Mouse (Mus musculus) activated CD4-positive, CD25-positive, alpha-beta regulatory T cell, adult 4 months (primary cell): ENCODE measurements at regions not wholly inside any gene's neighbourhood (a gene's known extent, or its start where the extent isn't known, plus 50 kb on each side); places are given as distances from the start of the nearest gene placed in this dataset.
A peak's percentile ranks its signal among the peaks of the same experiment; 100 is the strongest.

ENCODE experiments used
- ATAC-seq: one replicate; pipeline ENCODE4 v1.8.0; 2017

DNA sequence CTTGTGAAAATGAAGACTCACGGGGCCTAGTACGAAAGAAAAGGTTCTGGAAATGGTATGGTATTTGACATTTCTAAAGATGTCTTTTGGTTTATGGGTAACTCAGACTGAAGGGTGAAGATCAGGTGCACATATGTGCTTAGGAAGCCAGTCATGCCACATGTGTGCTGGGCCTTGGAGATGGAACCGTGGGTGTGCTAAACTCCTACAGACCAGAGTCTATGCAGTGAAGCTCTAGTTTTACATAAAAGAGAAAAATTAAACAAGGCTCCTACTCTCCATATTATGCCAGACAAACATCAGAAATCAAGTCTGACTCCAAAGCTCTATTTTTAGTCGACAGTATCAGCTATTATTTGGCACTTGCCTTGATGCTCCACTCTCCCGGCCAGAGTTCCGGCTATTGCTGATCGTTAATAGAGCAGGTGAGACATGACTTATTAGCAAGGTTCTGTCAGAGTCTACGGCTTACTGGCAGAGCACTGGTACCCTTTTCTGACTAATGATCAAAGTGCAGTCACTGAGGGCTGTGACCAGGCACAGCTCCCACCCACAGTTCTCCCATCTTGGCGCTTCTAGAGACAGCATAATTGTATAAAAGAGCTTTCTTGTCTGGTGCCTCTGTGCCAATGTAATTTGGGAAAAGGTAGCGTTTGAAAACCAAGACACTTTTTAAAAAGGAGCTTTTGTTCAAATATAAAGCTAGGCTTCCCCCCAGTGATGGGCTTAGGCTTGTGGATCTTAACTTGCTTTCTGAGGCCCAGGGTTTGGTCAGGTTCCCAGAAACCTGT is 119.2 kb upstream of the Ccdc122 start:
- no peak for ATAC-seq

- ATAC-seq, result no peak
Observed at GRCm38 (mm10) chr14:76913850-76914249, 122.7 kb upstream of the Ccdc122 start.

DNA sequence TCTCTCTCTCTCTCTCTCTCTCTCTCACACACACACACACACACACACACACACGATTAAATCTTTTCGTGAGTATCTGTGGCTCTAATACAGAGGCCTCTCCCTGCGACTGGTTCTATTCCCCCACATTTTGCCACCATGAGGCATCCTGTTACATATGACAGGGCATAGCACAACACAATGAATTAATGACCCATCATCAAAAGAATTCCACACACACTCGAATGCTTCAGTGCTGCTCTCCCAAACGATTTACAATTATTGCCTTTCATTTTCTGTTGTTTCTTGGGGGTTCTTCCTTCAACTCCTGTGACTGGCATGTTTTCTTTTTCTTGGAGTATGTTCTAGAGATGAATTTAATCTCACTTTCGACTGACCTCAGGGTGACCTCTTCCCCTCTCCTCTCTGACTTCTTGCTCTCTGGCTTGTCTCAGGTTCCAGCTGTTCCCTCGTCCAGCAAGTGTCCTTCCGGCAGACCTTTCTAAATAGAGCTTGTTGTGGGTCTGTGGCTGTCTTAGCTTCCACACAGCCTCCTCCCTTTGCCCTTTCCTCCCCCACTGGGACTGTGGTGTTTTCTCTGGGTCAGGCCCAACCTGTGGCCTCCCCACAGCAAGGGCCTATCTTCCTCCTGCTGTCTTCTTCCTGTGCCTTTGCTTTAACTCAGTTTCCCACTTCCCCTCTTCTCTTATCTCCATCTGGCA is 124.1 kb upstream of the Ccdc122 start:
- ATAC-seq, result no peak

DNA sequence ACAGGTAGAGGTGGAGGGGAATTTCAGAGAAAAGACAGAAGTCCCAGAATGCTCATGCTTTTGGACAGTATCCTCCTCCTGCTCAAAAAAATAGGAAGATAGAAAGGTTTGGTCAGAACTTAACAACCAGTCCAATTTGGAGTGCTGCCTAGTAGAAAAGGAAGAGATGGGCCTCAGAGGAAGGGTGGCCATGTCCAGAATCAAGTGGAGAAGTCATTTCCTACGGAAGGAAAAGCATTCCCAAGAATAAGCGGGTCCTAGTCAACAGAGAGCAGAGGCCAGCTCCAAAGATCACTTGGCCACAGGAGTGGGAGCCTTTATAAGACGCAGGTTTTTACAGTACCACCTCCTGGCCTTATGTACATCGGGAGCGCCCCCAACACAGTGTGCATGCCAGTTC is 125.3 kb upstream of the Ccdc122 start:
- no peak for ATAC-seq

DNA sequence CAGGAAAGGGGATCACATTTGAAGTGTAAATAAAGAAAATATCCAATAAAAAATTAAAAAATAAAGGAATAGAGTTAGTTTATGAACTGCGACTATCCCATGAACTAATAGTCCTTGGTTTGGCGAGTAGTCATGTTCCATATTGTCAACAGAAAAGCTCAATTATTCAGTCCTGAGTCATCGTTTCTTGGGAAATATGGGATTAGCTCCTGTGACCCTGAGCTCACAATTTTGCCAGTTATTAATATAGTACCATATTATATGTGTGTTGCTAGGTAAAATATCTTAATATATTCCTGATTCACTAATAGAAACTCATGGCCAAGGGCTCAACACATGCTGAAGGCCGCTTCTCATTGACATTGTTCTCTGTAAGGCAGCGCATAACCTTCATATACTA is 126.4 kb upstream of the Ccdc122 start:
- ATAC-seq, result no peak

DNA sequence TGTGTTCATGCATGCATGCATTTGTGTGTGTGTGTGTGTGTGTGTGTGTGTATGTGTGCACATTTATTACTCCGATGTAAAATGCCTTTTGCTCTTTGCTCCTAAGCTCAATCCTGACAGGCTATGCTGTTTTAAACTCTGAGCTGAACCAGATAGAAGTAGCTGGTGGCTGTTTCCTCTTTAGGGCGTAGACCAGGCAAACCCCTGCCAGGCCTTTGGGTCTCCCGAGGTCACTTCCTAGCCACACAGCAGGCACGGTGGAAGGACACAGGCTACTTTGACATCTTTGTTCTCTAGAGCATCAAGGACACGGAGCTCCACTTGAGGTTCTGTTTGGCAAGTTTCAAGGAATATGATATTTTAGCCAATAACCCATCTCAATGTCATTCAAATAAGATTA is 128.6 kb upstream of the Ccdc122 start:
- no peak for ATAC-seq

DNA sequence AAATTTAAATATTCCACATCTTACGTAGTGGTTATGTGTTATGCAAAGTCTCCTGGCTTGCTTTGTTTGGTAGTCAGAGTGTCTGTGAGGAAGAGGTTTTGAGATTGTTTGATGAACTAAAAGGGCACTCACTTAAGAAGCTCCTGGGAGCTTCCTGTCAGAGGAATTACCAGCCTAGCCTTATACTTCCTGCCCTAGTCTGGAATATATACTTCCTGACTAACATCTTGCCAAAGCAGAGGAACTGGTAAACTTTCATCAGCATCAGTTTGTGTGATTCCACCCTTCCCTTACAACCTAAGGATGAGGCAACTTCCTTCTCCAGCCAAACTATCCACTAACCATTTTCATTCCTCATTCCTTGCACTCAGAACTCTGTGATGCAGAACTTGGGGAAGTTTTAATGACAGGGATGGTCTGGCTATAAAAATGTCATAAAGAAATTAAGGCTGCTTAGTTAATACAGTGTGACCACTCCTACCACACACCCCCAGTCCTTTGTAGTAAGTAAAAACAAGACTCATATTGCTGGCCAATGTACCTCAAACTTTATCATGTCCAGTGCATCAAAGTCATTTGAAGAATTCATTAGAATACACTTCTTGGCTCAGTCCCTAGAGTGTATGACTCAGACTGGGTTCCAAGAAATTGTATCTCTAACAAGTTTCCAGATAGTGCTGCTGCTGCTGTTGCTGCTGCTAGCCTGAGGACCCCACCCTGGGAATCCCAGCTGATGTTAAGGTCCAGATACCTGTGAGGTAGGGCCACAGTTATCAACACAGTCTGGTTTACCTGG is 133.4 kb upstream of the Ccdc122 start:
- no peak for ATAC-seq

DNA sequence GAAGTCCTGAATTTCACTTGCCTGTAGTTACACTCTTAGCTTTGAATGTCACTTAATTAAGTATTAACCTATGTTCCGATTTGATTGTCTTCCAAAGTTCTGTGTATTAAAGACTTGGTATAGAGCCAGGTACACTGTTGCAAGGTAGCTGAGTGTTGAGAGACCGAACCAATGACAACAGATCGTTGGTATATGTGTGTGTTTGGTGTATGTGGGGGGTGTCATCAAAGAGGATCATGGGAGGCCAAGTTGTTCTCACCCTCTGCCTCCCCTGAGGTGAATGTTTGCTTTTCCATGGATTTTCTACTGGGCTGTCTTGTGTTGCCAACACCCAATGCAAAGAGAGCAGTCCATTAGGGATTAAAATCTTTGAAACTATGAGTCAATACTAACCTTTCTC is 135.1 kb upstream of the Ccdc122 start:
- no peak for ATAC-seq

DNA sequence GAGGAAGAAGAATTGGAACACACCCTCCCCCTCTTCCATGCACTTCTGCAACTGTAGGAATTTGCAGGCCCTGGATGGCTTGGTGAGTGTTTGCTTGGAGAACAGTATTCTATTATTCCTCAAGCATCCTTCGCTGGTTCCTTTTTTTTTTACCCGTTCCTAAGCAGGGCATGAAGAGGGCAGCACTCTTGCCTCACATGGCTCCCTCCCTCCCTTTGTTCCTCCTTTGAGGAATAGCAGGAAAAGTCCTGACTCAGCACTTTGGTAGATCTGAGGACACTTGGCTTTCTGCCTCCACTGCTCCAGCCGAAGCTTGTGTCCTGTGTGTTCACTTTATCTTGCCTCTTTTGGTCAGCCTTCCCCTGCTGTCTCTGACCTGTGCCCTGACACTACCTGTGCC is 137.2 kb upstream of the Ccdc122 start:
- ATAC-seq, result no peak

- ATAC-seq, result no peak
Observed at GRCm38 (mm10) chr14:76887708-76888107, 148.9 kb upstream of the Ccdc122 start.

DNA sequence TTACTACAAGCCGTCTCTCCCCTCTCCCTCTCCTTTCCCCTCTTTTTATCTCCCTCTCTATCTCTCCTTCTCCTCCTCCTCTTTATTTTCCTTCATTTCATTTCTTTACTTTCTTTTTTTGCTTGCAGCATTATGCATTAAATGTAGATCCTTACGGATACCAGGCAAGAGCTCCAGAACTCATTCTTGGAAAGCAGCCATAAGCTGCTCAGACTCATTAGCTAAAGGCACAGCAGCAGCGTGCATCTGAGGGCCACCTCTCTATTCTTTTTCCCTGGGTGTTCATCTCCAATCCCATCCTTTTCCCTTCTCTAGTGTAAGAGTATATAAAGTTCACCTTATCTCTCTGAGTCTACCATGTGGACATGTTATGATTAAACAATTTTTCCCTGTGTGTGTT is 149.4 kb upstream of the Ccdc122 start:
- ATAC-seq, result no peak

DNA sequence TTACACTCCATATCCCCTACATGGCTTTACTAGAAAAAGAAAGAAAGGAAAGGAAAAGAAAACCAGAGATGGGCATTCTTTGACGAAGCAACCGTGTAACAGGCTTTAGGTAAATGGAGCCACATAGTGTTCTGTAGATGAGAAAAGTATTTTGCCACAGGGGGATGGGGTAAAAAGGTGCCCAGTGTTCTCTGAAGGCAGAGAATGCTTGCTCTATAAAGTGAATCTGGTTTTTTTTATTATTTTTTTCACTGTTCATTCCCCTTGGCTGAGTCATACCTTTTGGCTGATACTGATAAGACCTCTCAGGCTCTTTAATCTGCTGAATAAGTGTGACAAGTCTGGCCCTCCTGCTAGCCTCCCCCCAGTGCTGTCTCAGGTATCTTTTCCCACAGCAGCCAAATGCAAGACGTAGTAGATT is 153.3 kb upstream of the Ccdc122 start:
- ATAC-seq, result no peak

GRCm38 (mm10) chr14:76882711-76883171 is 153.8 kb upstream of the Ccdc122 start:
- ATAC-seq, result no peak

DNA sequence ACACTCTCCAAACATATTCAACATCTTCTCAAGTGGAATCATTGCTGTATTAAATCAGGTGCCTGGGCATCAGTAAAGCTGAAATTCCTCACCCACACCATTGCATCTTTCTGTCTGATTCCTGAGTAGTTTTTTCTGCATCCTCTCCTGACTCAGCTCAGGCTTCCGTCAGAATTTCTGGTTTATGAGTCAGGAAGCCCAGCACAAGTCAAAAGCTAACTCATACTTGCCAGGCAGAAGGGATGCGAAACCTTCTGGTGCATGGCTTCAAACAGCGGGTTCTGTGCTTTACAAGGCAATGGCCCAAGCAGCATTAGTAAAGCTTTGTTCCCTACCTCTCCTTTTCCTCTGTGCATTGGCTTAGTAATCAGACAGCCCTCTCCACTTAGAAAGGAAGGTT is 155.7 kb upstream of the Ccdc122 start:
- no peak for ATAC-seq

DNA sequence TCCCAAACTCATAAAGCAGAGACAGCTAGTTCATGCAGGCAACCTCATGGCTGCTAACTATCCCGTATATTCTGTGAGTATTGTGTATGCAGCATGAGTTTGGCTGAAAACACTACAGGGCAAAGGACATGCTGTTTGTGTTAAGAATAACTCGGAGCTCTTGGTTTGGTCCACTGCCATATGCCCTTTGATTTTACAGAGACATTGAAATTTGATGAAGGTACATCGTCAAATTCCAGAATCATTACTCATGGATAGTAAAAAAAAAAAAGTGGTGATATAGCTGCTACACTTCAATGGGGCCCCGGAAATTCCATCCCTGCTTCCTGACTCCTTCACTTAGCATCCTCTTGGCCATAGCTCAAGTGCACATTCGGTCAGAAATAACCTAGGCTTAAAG is 159.3 kb upstream of the Ccdc122 start:
- no peak for ATAC-seq

GRCm38 (mm10) chr14:76876015-76876414 is 160.6 kb upstream of the Ccdc122 start:
- peak; percentile 40 for ATAC-seq

DNA sequence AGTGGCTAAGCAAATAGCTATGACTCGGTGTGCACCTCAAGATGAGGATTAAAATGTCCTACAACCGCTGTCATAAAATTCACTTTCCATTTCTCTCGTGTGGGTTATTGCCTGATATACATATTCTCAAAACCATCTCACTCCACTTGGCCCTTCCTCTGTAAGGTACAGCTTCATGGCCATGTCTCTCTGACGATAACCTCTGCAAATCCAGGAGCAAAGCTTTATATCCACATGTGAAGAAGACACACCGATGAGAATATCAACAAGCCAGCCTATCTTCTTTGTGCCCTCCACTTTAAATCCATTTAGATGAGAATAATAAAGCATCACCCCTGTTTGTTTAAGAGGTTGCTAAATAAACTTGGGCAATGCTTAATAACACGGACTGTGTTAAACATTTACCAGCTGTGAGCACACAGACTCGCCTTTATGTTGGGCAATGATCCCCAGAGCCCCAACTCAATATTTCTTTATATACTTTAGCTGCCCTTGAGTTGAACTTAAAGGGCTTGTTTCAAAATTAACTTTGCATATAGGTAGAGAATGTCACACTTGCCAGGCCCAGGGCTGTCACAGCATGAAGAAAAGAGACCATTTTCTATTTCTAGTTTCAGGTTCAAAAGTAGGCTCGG is 161.2 kb upstream of the Ccdc122 start:
- ATAC-seq, result no peak

- ATAC-seq, result no peak
Observed at GRCm38 (mm10) chr14:76874542-76875265, 161.9 kb upstream of the Ccdc122 start.

GRCm38 (mm10) chr14:76873684-76874083 is 162.9 kb upstream of the Ccdc122 start:
- ATAC-seq, result no peak

- no peak for ATAC-seq
Observed at GRCm38 (mm10) chr14:76872976-76873375, 163.6 kb upstream of the Ccdc122 start.

DNA sequence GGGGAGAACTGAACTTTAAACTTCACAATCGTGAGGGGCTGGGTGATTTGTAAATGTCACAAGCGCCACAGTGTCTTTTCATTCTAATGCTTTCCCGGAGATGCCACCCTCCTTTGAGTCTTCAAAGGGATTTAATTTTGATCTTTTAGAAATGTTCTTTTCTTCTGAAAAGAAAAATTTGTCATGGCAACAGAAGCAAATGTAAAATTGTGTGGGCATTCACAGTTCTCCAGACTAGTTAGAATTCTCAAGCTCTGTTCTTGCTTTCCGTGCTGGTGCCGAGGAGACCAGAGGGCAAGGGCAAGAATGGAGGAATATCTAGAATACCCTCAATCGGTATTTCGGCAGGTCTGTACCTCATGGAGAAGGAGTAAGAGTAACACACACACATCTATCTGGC is 164.1 kb upstream of the Ccdc122 start:
- no peak for ATAC-seq

DNA sequence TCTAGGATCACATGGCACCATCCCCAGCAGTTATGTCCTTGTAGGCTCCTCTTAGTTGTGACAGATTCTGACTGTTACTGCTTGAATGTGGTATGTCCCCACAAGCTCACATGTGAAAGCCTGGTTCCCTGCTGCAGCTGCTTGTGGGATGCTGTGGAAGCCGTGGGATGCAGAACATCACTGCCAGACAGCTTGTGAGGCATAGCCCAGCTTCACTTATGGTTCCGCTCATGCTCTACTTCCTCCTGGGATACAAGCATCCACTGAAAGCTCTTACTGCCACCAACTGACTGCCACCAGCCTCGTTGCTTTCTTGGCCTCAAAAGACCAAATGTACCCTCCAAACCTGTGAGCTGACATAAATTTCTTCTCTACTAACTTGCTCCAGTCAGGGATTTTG is 167.7 kb upstream of the Ccdc122 start:
- ATAC-seq, result no peak
